Mouse (Mus musculus) adrenal gland, adult (tissue): Measurements from ENCODE around the gene Prc1.

ENCODE experiments used
- DNase-seq, 2 experiments: peaks; one replicate each; pipeline ENCODE4 v3.0.0; 2022 to 2023; ENCODE audit warnings: low spot score in 1 of 2; ENCODE audit not compliant: inconsistent age in 2 of 2

Prc1 gene

GRCm38 (mm10) chr7:80294062-80294763 is at the start of gene Prc1:
Gene Prc1, plus strand, starts transcription at chr7:80294450.
- DNase-seq, result peak; percentile 99 to 100

- DNase-seq, result no peak
Observed at GRCm38 (mm10) chr7:80244851-80245250, 49.4 kb upstream of the Prc1 start.

- peak; percentile 99 for DNase-seq
Observed at GRCm38 (mm10) chr7:80246148-80246721, 48.0 kb upstream of the Prc1 start, which contains the start of gene Ttll13. Gene Ttll13, plus strand, starts transcription at chr7:80246376.

GRCm38 (mm10) chr7:80246859-80247258 is 47.4 kb upstream of the Prc1 start:
- DNase-seq, result peak in 1 of 2 experiments; percentile 46

- DNase-seq, result no peak
Observed at GRCm38 (mm10) chr7:80252437-80252836, 41.8 kb upstream of the Prc1 start.

GRCm38 (mm10) chr7:80252886-80253285 is 41.4 kb upstream of the Prc1 start:
- no peak for DNase-seq

- DNase-seq, result peak in 1 of 2 experiments; percentile 56
Observed at GRCm38 (mm10) chr7:80255981-80256380, 38.3 kb upstream of the Prc1 start.

- no peak for DNase-seq
Observed at GRCm38 (mm10) chr7:80257706-80258105, 36.5 kb upstream of the Prc1 start.

- DNase-seq, result peak; percentile 89 to 95
Observed at GRCm38 (mm10) chr7:80260625-80261371, 33.5 kb upstream of the Prc1 start, which contains the start of gene Ngrn. Gene Ngrn, plus strand, starts transcription at chr7:80261215.

GRCm38 (mm10) chr7:80261372-80261990 is 32.8 kb upstream of the Prc1 start:
- no peak for DNase-seq

- DNase-seq, result peak; percentile 47 to 84
Observed at GRCm38 (mm10) chr7:80264606-80265005, 29.6 kb upstream of the Prc1 start.

- DNase-seq, result no peak
Observed at GRCm38 (mm10) chr7:80267764-80268163, 26.5 kb upstream of the Prc1 start.

- DNase-seq, result peak; percentile 95 to 98
Observed at GRCm38 (mm10) chr7:80268897-80269750, 25.1 kb upstream of the Prc1 start, which contains the start of gene Vps33b. Gene Vps33b, plus strand, starts transcription at chr7:80269649.

- no peak for DNase-seq
Observed at GRCm38 (mm10) chr7:80269751-80270255, 24.4 kb upstream of the Prc1 start.

GRCm38 (mm10) chr7:80273456-80273855 is 20.8 kb upstream of the Prc1 start:
- DNase-seq, result peak in 1 of 2 experiments; percentile 80

GRCm38 (mm10) chr7:80276374-80276773 is 17.9 kb upstream of the Prc1 start:
- DNase-seq, result no peak

GRCm38 (mm10) chr7:80280032-80280431 is 14.2 kb upstream of the Prc1 start:
- DNase-seq, result no peak

GRCm38 (mm10) chr7:80280998-80281397 is 13.3 kb upstream of the Prc1 start:
- no peak for DNase-seq

GRCm38 (mm10) chr7:80281646-80282045 is 12.6 kb upstream of the Prc1 start:
- peak; percentile 43 to 75 for DNase-seq
